Mouse (Mus musculus) embryonic facial prominence, embryonic 15.5 days (tissue): ENCODE results near the gene Cdiptos. TPM values are rescaled to one million over a fixed set of nuclear protein-coding genes. Genes with fewer than 3 reads are reported as not detected.

ENCODE experiments used
- ATAC-seq: fragments of 200-750 bp; cut with Nextera tagmentation; 2 replicates; pipeline ENCODE4 v1.8.0; 2017; ENCODE audit warnings: low read depth, moderate TSS enrichment; ENCODE audit not compliant: insufficient number of reproducible peaks, low FRiP score, low TSS enrichment
- H3K27ac ChIP-seq: fragments of 300-500 bp; sonication (generic); replicated peaks from 2 replicates; pipeline ENCODE4 v1.5.1; 2015; ENCODE audit warnings: mild to moderate bottlenecking, inconsistent platforms
- H3K27me3 ChIP-seq: fragments of 300-500 bp; sonication (generic); 2 replicates; pipeline ENCODE4 v1.6.1; 2015; ENCODE audit warnings: inconsistent platforms
- H3K36me3 ChIP-seq: fragments of 300-500 bp; sonication (generic); 2 replicates; pipeline ENCODE4 v1.6.1; 2015; ENCODE audit warnings: mild to moderate bottlenecking, inconsistent platforms
- H3K4me1 ChIP-seq: fragments of 300-500 bp; sonication (generic); 2 replicates; pipeline ENCODE4 v1.6.1; 2015; ENCODE audit warnings: inconsistent platforms
- H3K4me2 ChIP-seq: fragments of 300-500 bp; sonication (generic); replicated peaks from 2 replicates; pipeline ENCODE4 v1.6.1; 2015; ENCODE audit warnings: mild to moderate bottlenecking, inconsistent platforms
- H3K4me3 ChIP-seq: fragments of 300-500 bp; sonication (generic); replicated peaks from 2 replicates; pipeline ENCODE4 v1.5.1; 2015; ENCODE audit warnings: mild to moderate bottlenecking, inconsistent platforms
- H3K9ac ChIP-seq: fragments of 300-500 bp; sonication (generic); 2 replicates; pipeline ENCODE4 v1.6.1; 2015; ENCODE audit warnings: inconsistent platforms
- H3K9me3 ChIP-seq: fragments of 300-500 bp; sonication (generic); replicated peaks from 2 replicates; pipeline ENCODE4 v1.6.1; 2016; ENCODE audit warnings: inconsistent platforms
- WGBS: fragments of 180-500 bp; shearing (Covaris S2); methylation state at CpG from one replicate; pipeline ENCODE4 v1.1.7; 2015; 5-methylcytosine and 5-hydroxymethylcytosine counted together
- polyA plus RNA-seq: library from polyadenylated mRNA; unstranded; fragments of >200 nt; fragmentation: Nextera tagmentation; extraction: Ambion mirVana; gene quantifications from 2 replicates; pipeline ENCODE4 v1.2.1, GENCODE M21; 2015

Cdiptos gene
- polyA plus RNA-seq, 1 experiment from 2014 or later = 3.2 TPM

DNA sequence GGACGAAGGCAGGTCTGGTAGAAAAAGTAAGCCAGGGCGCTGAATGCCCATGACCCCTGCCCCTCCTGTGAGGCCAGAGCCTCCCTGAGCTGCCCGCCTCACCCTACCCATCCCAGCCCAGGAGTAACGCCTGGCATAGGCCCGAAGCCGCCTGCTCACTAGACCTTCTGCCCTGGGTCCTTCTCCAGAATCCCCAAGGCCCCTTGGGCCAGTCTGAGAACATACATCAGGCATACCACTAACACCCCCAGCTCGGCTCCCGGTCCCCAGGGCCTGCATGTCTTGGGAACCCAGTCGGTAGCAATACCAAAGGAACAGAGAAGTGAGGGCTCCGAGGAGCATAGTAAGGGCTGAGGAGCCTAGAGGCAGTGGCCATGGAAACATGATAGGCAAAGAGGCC lies 27.3 kb downstream of the Cdiptos start:
- peaks cover 9% of the 10 kb centered on the region; the same call in 1 of the 2 replicates for H3K36me3 ChIP-seq
- no peak for ATAC-seq
- WGBS = 77% methylated on average over 10 of the region's 10 CpGs
- no peak overlapping the region for H3K4me3 ChIP-seq
- no peak overlapping the region for H3K4me2 ChIP-seq
- peaks cover 16% of the 10 kb centered on the region for H3K4me1 ChIP-seq
- H3K9me3 ChIP-seq = no peaks in the 10 kb centered on the region
- no peak overlapping the region for H3K27ac ChIP-seq
- H3K9ac ChIP-seq = no peak overlapping the region
- H3K27me3 ChIP-seq = peaks cover 31% of the 10 kb centered on the region

DNA sequence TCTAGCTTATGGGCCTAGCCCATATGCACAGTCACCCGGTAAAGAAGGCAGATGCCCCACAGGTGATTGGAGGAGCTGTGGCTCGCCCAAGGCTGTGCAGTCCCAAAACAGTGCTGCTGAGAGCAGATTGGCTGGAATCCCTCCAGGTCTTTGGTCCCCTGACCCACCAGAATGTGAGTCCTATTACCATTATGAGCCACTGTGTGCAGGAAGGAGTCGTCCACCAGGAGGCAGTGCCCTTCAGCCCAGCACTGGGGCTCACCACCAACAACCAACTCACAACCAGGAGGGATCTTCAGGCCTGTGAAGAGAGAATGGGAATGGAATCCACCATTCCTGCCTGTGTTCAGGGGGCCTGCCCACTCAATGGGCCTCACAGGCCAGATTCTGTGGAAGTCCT lies 29.4 kb downstream of the Cdiptos start:
- 48% methylated on average over 3 of the region's 3 CpGs for WGBS
- H3K27me3 ChIP-seq = peaks cover 17% of the 10 kb centered on the region
- no peak overlapping the region for H3K9ac ChIP-seq
- H3K9me3 ChIP-seq = no peaks in the 10 kb centered on the region
- no peak overlapping the region for H3K4me3 ChIP-seq
- peaks cover 16% of the 10 kb centered on the region for H3K4me1 ChIP-seq
- peaks cover 18% of the 10 kb centered on the region for H3K36me3 ChIP-seq
- no peak overlapping the region for H3K27ac ChIP-seq
- ATAC-seq = no peak
- H3K4me2 ChIP-seq = no peak overlapping the region

DNA sequence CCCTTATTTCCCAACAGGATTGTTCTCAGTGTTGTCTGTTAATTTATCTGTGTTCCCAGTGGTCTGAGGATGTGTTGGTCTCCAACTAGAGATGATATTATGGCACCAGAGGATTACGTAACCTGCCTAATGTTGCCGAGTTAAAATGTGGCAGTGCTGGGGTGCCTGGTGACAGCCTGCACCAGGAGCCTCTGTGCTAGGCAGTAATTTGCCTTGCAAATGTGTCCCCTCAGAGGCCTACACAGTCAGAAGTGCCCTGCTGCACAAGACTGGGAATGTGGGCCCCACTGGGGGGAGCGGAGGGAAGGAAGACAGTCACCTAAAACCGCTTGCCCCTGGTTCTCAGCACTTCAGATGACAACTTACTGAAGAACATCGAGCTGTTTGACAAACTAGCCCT lies 34.1 kb downstream of the Cdiptos start:
- no peak overlapping the region for H3K9ac ChIP-seq
- H3K27me3 ChIP-seq = no peaks in the 10 kb centered on the region
- no peaks in the 10 kb centered on the region for H3K9me3 ChIP-seq
- no peak overlapping the region for H3K4me3 ChIP-seq
- 76% methylated on average over 5 of the region's 5 CpGs for WGBS
- H3K27ac ChIP-seq = no peak overlapping the region
- H3K36me3 ChIP-seq = peaks cover 29% of the 10 kb centered on the region
- no peaks in the 10 kb centered on the region for H3K4me1 ChIP-seq
- no peak overlapping the region for H3K4me2 ChIP-seq
- no peak for ATAC-seq

DNA sequence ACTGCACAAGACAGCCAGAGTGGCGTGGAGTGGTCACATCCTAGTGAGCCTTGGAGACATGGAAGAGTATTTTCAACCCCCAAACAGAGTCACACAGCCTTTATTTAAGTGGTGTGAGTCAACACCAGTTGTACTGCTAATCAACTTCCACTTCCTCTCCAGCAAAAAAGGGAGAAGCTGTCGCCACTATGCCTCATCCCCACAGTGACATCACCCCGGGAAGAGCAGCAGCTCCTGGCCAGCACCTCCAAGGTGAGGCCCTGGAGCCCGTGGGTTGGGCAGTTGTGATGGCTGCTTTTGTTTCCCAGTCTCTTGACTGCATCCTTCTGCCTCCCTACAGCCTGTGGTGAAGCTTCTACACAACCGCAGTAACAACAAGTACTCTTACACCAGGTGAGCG lies 34.7 kb downstream of the Cdiptos start:
- Histone ChIP-seq H3K4me1 (no peaks in the 10 kb centered on the region), H3K27me3 (no peaks in the 10 kb centered on the region), H3K4me3 (no peak overlapping the region), H3K27ac (no peak overlapping the region), H3K9me3 (no peaks in the 10 kb centered on the region), H3K9ac (no peak overlapping the region), H3K36me3 (peaks cover 33% of the 10 kb centered on the region), H3K4me2 (no peak overlapping the region)
- no peak for ATAC-seq
- 47% methylated on average over 6 of the region's 6 CpGs for WGBS

DNA sequence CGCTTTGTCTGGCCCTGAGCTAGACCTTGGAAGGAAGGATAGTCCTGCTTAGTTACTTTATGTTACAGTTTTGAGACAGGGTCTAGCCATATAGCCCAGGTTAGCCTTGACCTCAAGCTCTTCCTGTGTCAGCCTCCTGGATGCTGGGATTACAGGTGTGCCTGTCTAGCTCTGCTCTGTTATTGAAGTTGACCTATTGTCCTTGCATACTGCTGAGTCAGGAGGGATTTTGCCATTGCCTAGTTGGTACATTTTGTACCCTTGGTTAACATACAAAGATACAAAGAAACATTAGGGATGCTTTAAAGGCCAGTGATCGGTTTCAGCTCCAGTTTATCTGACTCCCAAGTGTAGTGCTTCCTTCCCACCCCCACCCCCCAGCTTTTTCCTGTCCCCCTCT lies 43.2 kb downstream of the Cdiptos start:
- Histone ChIP-seq H3K9me3 (no peaks in the 10 kb centered on the region), H3K27ac (no peak overlapping the region), H3K27me3 (no peaks in the 10 kb centered on the region), H3K9ac (no peak overlapping the region), H3K4me2 (no peak overlapping the region), H3K36me3 (peaks cover 34% of the 10 kb centered on the region), H3K4me1 (peaks cover 12% of the 10 kb centered on the region), H3K4me3 (no peak overlapping the region)
- 91% methylated on average over 2 of the region's 2 CpGs for WGBS
- ATAC-seq = no peak

DNA sequence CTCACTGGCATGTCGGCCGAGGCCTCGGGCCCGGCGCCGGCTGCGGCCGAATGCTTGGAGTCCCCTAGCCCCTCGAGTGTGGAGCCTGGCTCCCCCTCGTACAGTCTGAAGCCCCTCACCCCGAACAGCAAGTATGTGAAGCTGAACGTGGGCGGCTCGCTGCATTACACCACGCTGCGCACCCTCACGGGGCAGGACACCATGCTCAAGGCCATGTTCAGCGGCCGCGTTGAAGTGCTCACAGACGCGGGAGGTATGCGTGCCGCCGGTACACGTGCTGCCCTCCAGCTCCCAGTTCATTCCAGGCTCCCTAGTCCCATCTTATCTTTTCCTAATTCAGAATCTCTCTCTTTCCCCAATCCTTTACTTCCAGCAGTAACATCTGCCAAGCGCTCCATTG lies 46.9 kb downstream of the Cdiptos start:
- H3K27me3 ChIP-seq = no peaks in the 10 kb centered on the region
- H3K9me3 ChIP-seq = no peaks in the 10 kb centered on the region
- peak overlapping the region; percentile 75 for H3K27ac ChIP-seq
- peak overlapping the region; percentile 64 for H3K9ac ChIP-seq
- peak overlapping the region; percentile 68 for H3K4me3 ChIP-seq
- H3K4me2 ChIP-seq = peak overlapping the region; percentile 89
- H3K4me1 ChIP-seq = peaks cover 12% of the 10 kb centered on the region
- H3K36me3 ChIP-seq = peaks cover 14% of the 10 kb centered on the region; the same call in 1 of the 2 replicates
- WGBS = under 1% methylated on average over 27 of the region's 27 CpGs
- peak; percentile 66; the same call in 1 of the 2 replicates for ATAC-seq

DNA sequence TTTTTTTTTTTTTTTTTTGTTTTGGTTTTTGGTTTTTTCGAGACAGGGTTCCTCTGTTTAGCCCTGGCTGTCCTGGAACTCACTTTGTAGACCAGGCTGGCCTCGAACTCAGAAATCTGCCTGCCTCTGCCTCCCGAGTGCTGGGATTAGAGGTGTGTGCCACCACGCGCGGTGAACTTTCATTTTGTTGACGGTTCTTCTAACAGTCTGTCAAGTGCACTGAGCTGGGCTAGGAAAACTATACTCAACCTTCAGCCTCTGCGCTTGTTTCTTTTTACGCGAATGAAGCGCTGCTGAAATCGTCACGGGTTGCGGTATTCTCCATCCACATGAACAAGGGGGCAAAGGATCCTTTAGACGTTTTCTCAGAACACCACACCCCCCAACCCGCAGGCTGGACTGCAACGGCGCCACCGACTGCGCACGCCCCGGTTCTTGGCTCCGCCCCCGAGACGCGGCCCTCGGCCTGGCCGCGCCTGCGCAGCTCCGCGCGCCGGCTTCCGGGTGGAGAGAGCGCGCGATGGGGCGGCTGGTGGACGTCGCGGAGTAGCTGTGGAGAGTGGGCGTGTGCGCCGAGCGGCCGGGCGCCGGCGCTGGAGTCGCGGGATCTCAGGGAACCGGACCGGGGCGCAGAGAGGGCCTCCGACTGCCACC lies 47.4 kb downstream of the Cdiptos start, which contains the start of gene Kctd13:
Gene Kctd13, plus strand, starts transcription at position 496 of the 654 bp plus-strand sequence.
- no peaks in the 10 kb centered on the region for H3K9me3 ChIP-seq
- peaks cover 12% of the 10 kb centered on the region for H3K4me1 ChIP-seq
- H3K4me3 ChIP-seq = peak within 1 kb of the TSS; percentile 68
- no peaks in the 10 kb centered on the region for H3K27me3 ChIP-seq
- peak within 1 kb of the TSS; percentile 75 for H3K27ac ChIP-seq
- H3K9ac ChIP-seq = peak within 1 kb of the TSS; percentile 64
- WGBS = 3% methylated on average over 56 of the region's 56 CpGs
- peaks cover 12% of the 10 kb centered on the region; the same call in 1 of the 2 replicates for H3K36me3 ChIP-seq
- ATAC-seq = peak; percentile 96
- peak within 1 kb of the TSS; percentile 89 for H3K4me2 ChIP-seq

DNA sequence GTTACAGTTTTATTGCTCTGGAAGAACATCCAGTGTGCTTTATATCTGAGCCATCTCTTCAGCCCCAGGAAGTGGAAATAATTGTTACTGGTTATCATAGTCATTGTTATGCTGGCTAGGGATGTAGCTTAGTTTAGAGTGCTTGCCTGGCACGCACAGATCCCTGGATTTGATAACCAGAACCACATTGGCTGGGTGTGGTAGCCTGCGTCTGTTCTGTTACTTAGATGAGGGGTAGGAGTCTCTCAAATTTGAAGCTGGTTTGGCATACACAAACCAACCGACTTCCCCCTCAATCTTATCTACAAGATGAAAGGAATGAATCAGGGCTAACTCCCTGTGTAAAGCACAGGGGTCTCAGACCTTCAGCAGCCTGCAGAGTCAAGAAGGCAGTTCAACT lies 49.6 kb downstream of the Cdiptos start:
- H3K9me3 ChIP-seq = no peaks in the 10 kb centered on the region
- no peak overlapping the region for H3K27ac ChIP-seq
- ATAC-seq = no peak
- H3K4me2 ChIP-seq = no peak overlapping the region
- WGBS = 25% methylated on average over 3 of the region's 3 CpGs
- H3K4me3 ChIP-seq = no peak overlapping the region
- H3K27me3 ChIP-seq = no peaks in the 10 kb centered on the region
- no peak overlapping the region for H3K9ac ChIP-seq
- 0 out of 2 replicates have a peak, but pooled peaks cover 7% of the 10 kb centered on the region for H3K36me3 ChIP-seq
- peaks cover 12% of the 10 kb centered on the region for H3K4me1 ChIP-seq

DNA sequence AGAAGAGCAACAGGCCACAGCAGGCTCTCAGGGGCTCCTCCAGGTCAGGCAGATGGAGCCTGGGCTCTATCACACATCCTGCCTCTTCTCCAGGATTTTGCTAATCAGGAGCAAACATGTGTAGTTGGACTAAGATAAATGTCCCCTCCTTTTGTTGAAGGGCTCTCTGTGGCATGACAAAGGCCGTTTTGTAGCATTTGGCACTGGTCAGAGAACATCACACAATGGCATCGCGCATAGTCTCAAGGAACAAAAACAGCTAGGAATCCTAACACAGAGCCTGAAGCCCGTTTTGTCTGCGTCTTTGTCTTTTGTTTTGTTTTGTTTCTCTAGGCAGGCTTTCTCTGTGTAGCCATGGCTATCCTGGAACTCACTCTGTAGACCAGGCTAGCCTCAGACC lies 51.9 kb downstream of the Cdiptos start:
- H3K27ac ChIP-seq = no peak overlapping the region
- no peaks in the 10 kb centered on the region for H3K27me3 ChIP-seq
- ATAC-seq = no peak
- H3K4me1 ChIP-seq = peaks cover under 1% of the 10 kb centered on the region
- no peak overlapping the region for H3K4me2 ChIP-seq
- H3K36me3 ChIP-seq = no peaks in the 10 kb centered on the region
- 74% methylated on average over 5 of the region's 5 CpGs for WGBS
- no peak overlapping the region for H3K4me3 ChIP-seq
- H3K9me3 ChIP-seq = no peaks in the 10 kb centered on the region
- H3K9ac ChIP-seq = no peak overlapping the region

DNA sequence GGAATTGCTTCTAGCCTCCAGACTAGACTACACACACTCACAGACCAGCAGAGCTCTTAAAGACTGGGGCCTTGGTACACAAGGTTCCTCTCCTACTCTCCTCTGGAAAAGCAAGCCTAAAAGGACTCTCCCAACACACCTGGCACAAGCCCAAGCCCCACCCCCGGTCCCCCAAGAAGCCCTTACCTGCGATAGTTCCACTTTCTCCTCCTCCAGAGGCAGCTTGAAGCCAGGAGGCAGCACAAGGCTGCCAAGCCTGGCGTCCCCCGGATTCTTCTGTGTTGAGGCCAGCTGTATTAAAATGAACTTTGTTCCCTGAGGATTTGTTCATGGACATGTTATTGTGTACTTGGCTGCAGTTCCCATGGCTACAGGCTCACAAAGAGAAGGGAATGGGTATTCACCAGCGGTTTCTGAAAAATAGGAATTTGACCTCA lies 53.3 kb downstream of the Cdiptos start, which contains the start of gene Tmem219:
Gene Tmem219, minus strand, starts transcription at position 294 of the 437 bp plus-strand sequence.
- 34% methylated on average over 5 of the region's 5 CpGs for WGBS
- no peak within 1 kb of the TSS for H3K9ac ChIP-seq
- no peak; the same call in 1 of the 2 replicates for ATAC-seq

More for the DNA sequence above, 53.3 kb downstream of the Cdiptos start, which contains the start of gene Tmem219:
- Histone ChIP-seq H3K4me2 (no peak within 1 kb of the TSS), H3K9me3 (no peaks in the 10 kb centered on the region), H3K27ac (0 out of 2 replicates have a peak within 1 kb of the TSS, but pooled peaks have one; percentile 18), H3K36me3 (no peaks in the 10 kb centered on the region), H3K4me1 (no peaks in the 10 kb centered on the region), H3K27me3 (no peaks in the 10 kb centered on the region), H3K4me3 (no peak within 1 kb of the TSS)
